Mouse (Mus musculus) hindbrain, embryonic 15.5 days (tissue): ENCODE measurements around the gene Axin1. TPM values are rescaled to one million over a fixed set of nuclear protein-coding genes. Genes with fewer than 3 reads are reported as not detected.
"Not testable (repeated sequence)": the region's sequence is repeated elsewhere in the genome, so short reads cannot be mapped to it uniquely, and the experiment has no call there.

Experiments used
- ATAC-seq: fragments of 200-750 bp; cut with Nextera tagmentation; 2 replicates; pipeline ENCODE4 v1.8.0; 2017; ENCODE audit warnings: low read depth, moderate number of reproducible peaks, moderate TSS enrichment; ENCODE audit not compliant: low FRiP score
- H3K27ac ChIP-seq: fragments of 300-500 bp; sonication (generic); replicated peaks from 2 replicates; pipeline ENCODE4 v1.5.1; 2015; ENCODE audit warnings: mild to moderate bottlenecking, inconsistent platforms
- H3K27me3 ChIP-seq: fragments of 300-500 bp; sonication (generic); 2 replicates; pipeline ENCODE4 v1.6.1; 2015; ENCODE audit warnings: control low read depth, inconsistent platforms
- H3K36me3 ChIP-seq: fragments of 300-500 bp; sonication (generic); 2 replicates; pipeline ENCODE4 v1.6.1; 2015; ENCODE audit warnings: control low read depth, inconsistent platforms
- H3K4me1 ChIP-seq: fragments of 300-500 bp; sonication (generic); replicated peaks from 2 replicates; pipeline ENCODE4 v1.6.1; 2015; ENCODE audit warnings: control low read depth, inconsistent platforms
- H3K4me2 ChIP-seq: fragments of 300-500 bp; sonication (generic); 2 replicates; pipeline ENCODE4 v1.6.1; 2015; ENCODE audit warnings: moderate library complexity, mild to moderate bottlenecking, inconsistent platforms
- H3K4me3 ChIP-seq: fragments of 300-500 bp; sonication (generic); 2 replicates; pipeline ENCODE4 v1.5.1; 2015; ENCODE audit warnings: mild to moderate bottlenecking, inconsistent platforms
- H3K9ac ChIP-seq: fragments of 300-500 bp; sonication (generic); 2 replicates; pipeline ENCODE4 v1.6.1; 2015; ENCODE audit warnings: inconsistent platforms
- H3K9me3 ChIP-seq: fragments of 300-500 bp; sonication (generic); 2 replicates; pipeline ENCODE4 v1.6.1; 2016; ENCODE audit warnings: control low read depth, inconsistent platforms
- WGBS: fragments of 180-500 bp; shearing (Covaris S2); methylation state at CpG from one replicate; pipeline ENCODE4 v1.1.7; 2015; 5-methylcytosine and 5-hydroxymethylcytosine counted together
- polyA plus RNA-seq: library from polyadenylated mRNA; unstranded; fragments of >200 nt; fragmentation: Nextera tagmentation; extraction: Ambion mirVana; gene quantifications from 2 replicates; pipeline ENCODE4 v1.2.1, GENCODE M21; 2015

Axin1 gene
- polyA plus RNA-seq: 15.5 and 15.8 TPM in 2 replicates

GRCm38 (mm10) chr17:26138239-26138836 is at the start of gene Axin1:
TSS of gene Axin1 (plus strand) at chr17:26138688.
- Histone ChIP-seq H3K27ac (peak within 1 kb of the TSS; percentile 91), H3K4me1 (peaks cover 29% of the 10 kb centered on the region), H3K9me3 (no peaks in the 10 kb centered on the region), H3K27me3 (no peaks in the 10 kb centered on the region), H3K9ac (peak within 1 kb of the TSS; percentile 97), H3K4me3 (peak within 1 kb of the TSS; percentile 74), H3K36me3 (no peaks in the 10 kb centered on the region), H3K4me2 (peak within 1 kb of the TSS; percentile 76)
- ATAC-seq: peak; percentile 98
- under 1% methylated on average over 42 of the region's 42 CpGs for WGBS

- Histone ChIP-seq H3K4me2 (peak within 1 kb of the TSS; percentile 71), H3K27ac (peak within 1 kb of the TSS; percentile 88), H3K27me3 (no peaks in the 10 kb centered on the region), H3K36me3 (no peaks in the 10 kb centered on the region), H3K4me3 (peak within 1 kb of the TSS; percentile 57), H3K9me3 (no peaks in the 10 kb centered on the region), H3K9ac (peak within 1 kb of the TSS; percentile 72), H3K4me1 (peaks cover 19% of the 10 kb centered on the region; the same call in 1 of the 2 replicates)
- peak; percentile 93 for ATAC-seq
- under 1% methylated on average over 32 of the region's 32 CpGs for WGBS
Observed at GRCm38 (mm10) chr17:26089905-26090632, 48.4 kb upstream of the Axin1 start, which contains the start of gene Decr2. TSS of gene Decr2 (minus strand) at chr17:26090337.

GRCm38 (mm10) chr17:26094531-26095110 is 43.9 kb upstream of the Axin1 start:
- Histone ChIP-seq H3K4me2 (peak overlapping the region; percentile 76), H3K36me3 (no peaks in the 10 kb centered on the region), H3K4me3 (peak overlapping the region; percentile 51), H3K27me3 (no peaks in the 10 kb centered on the region), H3K4me1 (peaks cover 13% of the 10 kb centered on the region; the same call in 1 of the 2 replicates), H3K9me3 (no peaks in the 10 kb centered on the region), H3K9ac (peak overlapping the region; percentile 58), H3K27ac (peak overlapping the region; percentile 30; the same call in 1 of the 2 replicates)
- ATAC-seq: no peak
- WGBS: 32% methylated on average over 9 of the region's 9 CpGs

- Histone ChIP-seq H3K36me3 (no peaks in the 10 kb centered on the region), H3K4me2 (peak within 1 kb of the TSS; percentile 76), H3K4me1 (peaks cover 9% of the 10 kb centered on the region; the same call in 1 of the 2 replicates), H3K4me3 (peak within 1 kb of the TSS; percentile 51), H3K27me3 (no peaks in the 10 kb centered on the region), H3K9me3 (no peaks in the 10 kb centered on the region), H3K9ac (peak within 1 kb of the TSS; percentile 58), H3K27ac (peak within 1 kb of the TSS; percentile 30; the same call in 1 of the 2 replicates)
- WGBS: 2% methylated on average over 47 of the region's 47 CpGs
- peak; percentile 75 for ATAC-seq
Observed at GRCm38 (mm10) chr17:26095121-26095740, 43.3 kb upstream of the Axin1 start, which contains the start of gene Nme4. TSS of gene Nme4 (minus strand) at chr17:26095602.

- ATAC-seq: no peak
- Histone ChIP-seq H3K27me3 (no peaks in the 10 kb centered on the region), H3K4me3 (no peak overlapping the region), H3K4me2 (no peak overlapping the region), H3K9me3 (no peaks in the 10 kb centered on the region), H3K36me3 (no peaks in the 10 kb centered on the region), H3K9ac (no peak overlapping the region), H3K27ac (no peak overlapping the region), H3K4me1 (peaks cover 9% of the 10 kb centered on the region; the same call in 1 of the 2 replicates)
- WGBS: 92% methylated on average over 7 of the region's 7 CpGs
Observed at GRCm38 (mm10) chr17:26098461-26098860, 40.0 kb upstream of the Axin1 start.

- H3K4me1 ChIP-seq, H3K9me3 ChIP-seq, H3K27me3 ChIP-seq, H3K4me3 ChIP-seq, H3K4me2 ChIP-seq, H3K36me3 ChIP-seq, H3K9ac ChIP-seq, H3K27ac ChIP-seq, ATAC-seq: not testable (repeated sequence)
- 60% methylated on average over 3 of the region's 3 CpGs for WGBS
Observed at GRCm38 (mm10) chr17:26099316-26099715, 39.2 kb upstream of the Axin1 start.

- no peak overlapping the region for H3K27ac ChIP-seq
- H3K9me3 ChIP-seq: no peaks in the 10 kb centered on the region
- ATAC-seq: no peak
- no peak overlapping the region for H3K4me2 ChIP-seq
- H3K36me3 ChIP-seq: no peaks in the 10 kb centered on the region
- no peaks in the 10 kb centered on the region for H3K4me1 ChIP-seq
- no peak overlapping the region for H3K9ac ChIP-seq
- H3K27me3 ChIP-seq: no peaks in the 10 kb centered on the region
- 52% methylated on average over 2 of the region's 2 CpGs for WGBS
- H3K4me3 ChIP-seq: no peak overlapping the region
Observed at GRCm38 (mm10) chr17:26100166-26100565, 38.3 kb upstream of the Axin1 start.

GRCm38 (mm10) chr17:26101478-26101877 is 37.0 kb upstream of the Axin1 start:
- no peak overlapping the region for H3K27ac ChIP-seq
- 46% methylated on average over 4 of the region's 4 CpGs for WGBS
- H3K9me3 ChIP-seq: no peaks in the 10 kb centered on the region
- ATAC-seq: no peak
- H3K9ac ChIP-seq: no peak overlapping the region
- no peak overlapping the region for H3K4me3 ChIP-seq
- H3K4me1 ChIP-seq: no peaks in the 10 kb centered on the region
- H3K27me3 ChIP-seq: no peaks in the 10 kb centered on the region
- H3K36me3 ChIP-seq: no peaks in the 10 kb centered on the region
- no peak overlapping the region for H3K4me2 ChIP-seq

- no peak overlapping the region for H3K9ac ChIP-seq
- no peaks in the 10 kb centered on the region for H3K36me3 ChIP-seq
- H3K9me3 ChIP-seq: no peaks in the 10 kb centered on the region
- ATAC-seq: no peak
- 65% methylated on average over 3 of the region's 4 CpGs for WGBS
- no peak overlapping the region for H3K4me3 ChIP-seq
- H3K27me3 ChIP-seq: peaks cover 3% of the 10 kb centered on the region
- H3K27ac ChIP-seq: no peak overlapping the region
- H3K4me2 ChIP-seq: no peak overlapping the region
- no peaks in the 10 kb centered on the region for H3K4me1 ChIP-seq
Observed at GRCm38 (mm10) chr17:26105619-26106018, 32.9 kb upstream of the Axin1 start.

- no peak for ATAC-seq
- H3K36me3 ChIP-seq: no peaks in the 10 kb centered on the region
- no peak overlapping the region for H3K4me2 ChIP-seq
- H3K9ac ChIP-seq: no peak overlapping the region
- peaks cover 22% of the 10 kb centered on the region for H3K27me3 ChIP-seq
- 20% methylated on average over 4 of the region's 4 CpGs for WGBS
- no peak overlapping the region for H3K4me3 ChIP-seq
- H3K4me1 ChIP-seq: peaks cover 12% of the 10 kb centered on the region
- H3K27ac ChIP-seq: no peak overlapping the region
- H3K9me3 ChIP-seq: no peaks in the 10 kb centered on the region
Observed at GRCm38 (mm10) chr17:26110156-26110555, 28.3 kb upstream of the Axin1 start.

GRCm38 (mm10) chr17:26111024-26111423 is 27.5 kb upstream of the Axin1 start:
- peaks cover 12% of the 10 kb centered on the region for H3K4me1 ChIP-seq
- H3K27ac ChIP-seq: no peak overlapping the region
- ATAC-seq: no peak
- H3K27me3 ChIP-seq: peaks cover 30% of the 10 kb centered on the region
- no peak overlapping the region for H3K9ac ChIP-seq
- no peak overlapping the region for H3K4me3 ChIP-seq
- no peaks in the 10 kb centered on the region for H3K9me3 ChIP-seq
- WGBS: 5% methylated on average over 4 of the region's 4 CpGs
- H3K4me2 ChIP-seq: no peak overlapping the region
- no peaks in the 10 kb centered on the region for H3K36me3 ChIP-seq

GRCm38 (mm10) chr17:26111722-26112121 is 26.8 kb upstream of the Axin1 start:
- no peak overlapping the region for H3K27ac ChIP-seq
- no peak for ATAC-seq
- H3K9ac ChIP-seq: no peak overlapping the region
- H3K27me3 ChIP-seq: peaks cover 34% of the 10 kb centered on the region
- no peak overlapping the region for H3K4me2 ChIP-seq
- WGBS: 28% methylated on average over 4 of the region's 4 CpGs
- H3K36me3 ChIP-seq: no peaks in the 10 kb centered on the region
- no peaks in the 10 kb centered on the region for H3K9me3 ChIP-seq
- peaks cover 12% of the 10 kb centered on the region for H3K4me1 ChIP-seq
- H3K4me3 ChIP-seq: no peak overlapping the region
